Mouse (Mus musculus) c-Kit-positive CD71-positive TER-119-negative erythroid progenitor cells, embryonic 14.5 days (primary cell): ENCODE results near the gene Copa.

ENCODE experiments used
- DNase-seq: peaks from one replicate; pipeline ENCODE4 v3.0.0-alpha.2; 2013; ENCODE audit warnings: low read depth

The Copa gene

DNA sequence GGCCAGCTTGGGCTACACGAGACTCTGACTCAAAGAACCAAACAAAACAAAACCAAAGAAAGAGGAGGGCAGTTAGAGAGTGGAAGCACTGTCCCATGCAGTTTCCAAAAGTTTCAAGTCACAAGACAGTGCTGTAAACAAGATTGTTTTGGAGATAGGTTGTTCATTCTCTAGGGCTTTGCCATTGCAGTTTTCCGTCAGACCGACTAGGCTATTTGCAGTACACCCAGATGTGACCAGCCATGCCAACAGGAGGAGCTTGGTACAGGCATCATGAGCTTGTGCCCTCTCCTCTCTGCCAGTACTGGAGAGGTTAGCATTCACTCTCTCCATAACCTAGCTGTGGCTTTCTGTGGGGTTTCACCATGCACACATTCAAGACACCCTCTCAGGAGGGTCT, 11.2 kb downstream of the Copa start:
- no peak for DNase-seq

DNA sequence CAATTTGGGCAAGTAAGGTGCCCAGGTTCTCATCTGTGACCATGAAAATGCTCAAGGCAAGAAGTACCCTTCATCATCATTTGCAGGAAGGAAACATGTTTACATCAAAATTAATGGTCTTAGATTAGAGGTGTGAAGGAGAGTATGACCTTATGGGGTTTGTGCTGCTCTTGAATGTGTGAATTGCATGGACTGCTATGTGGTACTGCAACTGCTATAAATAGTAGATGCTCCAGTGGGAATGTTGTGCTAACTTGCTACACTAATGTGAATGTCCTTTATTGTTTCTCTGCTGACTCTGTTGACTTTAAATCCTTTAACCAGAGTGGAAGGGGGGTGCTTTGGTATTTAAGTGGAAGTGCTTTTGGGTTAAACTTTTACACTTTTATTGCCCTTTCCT, 12.0 kb downstream of the Copa start:
- no peak for DNase-seq

DNA sequence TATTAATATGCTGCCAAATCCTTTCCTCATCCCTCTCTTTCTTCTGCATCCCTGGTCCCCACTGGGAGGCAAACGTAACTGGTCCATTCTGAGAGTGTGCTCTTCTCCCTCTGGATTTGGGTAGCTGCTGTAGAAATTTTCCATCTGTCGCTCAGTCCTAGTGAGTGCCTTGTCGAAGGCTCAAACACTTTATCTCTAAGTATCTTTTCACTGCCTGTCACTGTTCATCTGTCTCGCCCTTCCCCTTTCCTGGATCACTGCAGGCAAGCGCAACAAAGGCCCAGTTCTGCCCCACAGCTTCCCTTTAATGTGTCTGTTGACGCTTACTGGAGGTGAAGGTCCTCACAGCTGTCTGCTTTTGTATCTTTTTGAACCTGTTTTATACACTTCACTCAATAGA, 12.9 kb downstream of the Copa start:
- DNase-seq: no peak

DNA sequence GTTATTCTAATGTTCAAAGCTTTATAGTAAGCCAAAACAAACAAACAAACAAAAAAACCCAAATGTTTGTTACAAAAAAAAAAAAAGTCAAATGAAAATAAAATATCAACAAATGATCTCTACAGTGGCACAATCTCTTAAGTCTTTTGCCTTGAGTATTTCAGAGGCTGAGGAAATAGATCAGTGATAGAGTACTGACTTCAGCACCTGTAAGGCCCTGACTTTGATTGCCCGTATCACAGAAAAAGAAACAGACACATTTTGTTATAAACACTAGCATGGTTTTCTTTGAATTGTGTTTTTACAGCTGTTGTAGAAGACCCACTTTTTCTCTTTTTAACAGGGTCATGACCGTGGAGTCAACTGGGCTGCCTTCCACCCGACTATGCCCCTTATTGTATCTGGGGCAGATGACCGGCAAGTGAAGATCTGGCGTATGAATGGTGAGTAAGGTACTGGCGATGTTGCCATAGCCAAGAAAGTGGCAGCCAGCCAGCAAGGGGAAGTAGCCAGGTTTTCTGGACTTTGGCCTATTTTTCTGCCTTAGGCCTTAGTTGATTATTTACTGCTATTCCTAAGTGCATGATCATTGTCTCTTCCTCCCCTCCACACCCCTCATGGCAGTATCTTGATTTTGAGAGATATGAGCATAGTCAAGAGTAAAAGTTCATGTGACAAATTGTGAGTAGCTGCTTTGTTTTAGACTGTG, 17.1 kb downstream of the Copa start:
- DNase-seq: no peak

DNA sequence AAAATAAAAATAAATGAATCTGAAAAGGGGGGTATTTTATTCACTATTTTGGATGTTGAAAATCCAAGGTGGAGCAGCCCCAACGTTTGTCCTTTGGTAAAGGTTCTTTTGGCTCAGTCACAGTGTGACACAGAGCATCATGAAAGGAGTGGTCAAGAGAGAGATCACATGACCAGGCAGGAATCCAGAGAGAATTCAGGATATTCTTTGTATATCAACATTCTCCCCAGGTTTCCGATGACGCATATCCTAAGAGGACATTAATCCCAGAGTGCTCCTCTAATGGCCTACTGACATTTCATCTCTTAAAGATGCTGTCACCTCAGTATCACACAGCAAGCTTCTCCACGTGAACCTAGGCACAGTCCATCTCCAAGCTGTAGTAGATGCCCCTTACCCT, 21.3 kb downstream of the Copa start:
- no peak for DNase-seq

DNA sequence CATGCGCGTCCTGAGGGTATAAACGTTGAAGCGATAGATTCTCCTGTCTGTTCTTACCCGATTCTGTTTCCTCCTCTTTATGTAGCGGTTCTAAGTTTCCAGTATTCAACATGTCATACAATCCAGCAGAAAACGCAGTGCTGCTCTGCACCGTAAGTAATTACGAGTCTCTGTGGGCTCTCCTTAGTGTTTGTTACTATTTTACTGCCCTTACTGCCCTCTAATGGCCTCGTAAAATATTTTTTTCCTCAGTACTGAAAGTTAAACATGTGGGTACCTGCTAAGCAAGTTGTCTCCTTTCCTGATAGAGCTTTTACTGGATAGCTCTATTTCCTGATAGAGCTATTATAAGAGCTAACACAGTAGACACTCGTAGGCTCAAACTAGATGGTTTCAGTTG, 22.8 kb downstream of the Copa start:
- DNase-seq: no peak

DNA sequence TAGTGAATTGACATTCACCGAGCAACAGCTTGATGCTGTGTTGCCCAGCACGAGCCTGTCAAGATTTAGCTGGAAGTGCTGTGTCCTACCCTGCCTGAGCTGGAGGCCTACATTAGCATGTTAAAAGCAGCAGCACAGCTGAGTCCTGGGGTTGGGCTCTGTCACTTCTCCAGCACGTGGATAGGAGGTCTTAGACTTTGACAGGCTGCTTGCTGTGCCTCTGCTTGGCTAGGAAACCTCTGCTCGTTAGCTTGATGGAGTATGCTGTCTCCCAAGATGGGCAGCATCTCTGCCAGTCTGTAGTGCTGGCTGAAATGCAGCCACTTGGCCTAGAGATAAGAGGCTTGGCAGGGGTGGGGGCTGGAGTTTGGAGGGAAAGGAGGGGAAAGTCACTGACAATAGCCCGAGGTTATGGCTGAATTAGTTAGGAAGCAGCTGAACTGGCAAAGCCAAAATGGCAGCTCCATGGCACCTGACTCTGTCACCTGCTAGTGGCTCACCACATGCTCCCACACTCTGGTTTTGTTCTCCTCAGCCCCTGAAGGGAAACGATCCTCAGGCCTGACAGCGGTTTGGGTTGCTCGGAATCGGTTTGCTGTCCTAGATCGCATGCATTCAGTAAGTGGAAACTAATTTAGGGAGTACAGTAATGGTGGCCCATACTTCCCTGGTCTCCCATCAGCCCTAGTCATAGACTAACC, 25.6 kb downstream of the Copa start:
- DNase-seq: no peak

DNA sequence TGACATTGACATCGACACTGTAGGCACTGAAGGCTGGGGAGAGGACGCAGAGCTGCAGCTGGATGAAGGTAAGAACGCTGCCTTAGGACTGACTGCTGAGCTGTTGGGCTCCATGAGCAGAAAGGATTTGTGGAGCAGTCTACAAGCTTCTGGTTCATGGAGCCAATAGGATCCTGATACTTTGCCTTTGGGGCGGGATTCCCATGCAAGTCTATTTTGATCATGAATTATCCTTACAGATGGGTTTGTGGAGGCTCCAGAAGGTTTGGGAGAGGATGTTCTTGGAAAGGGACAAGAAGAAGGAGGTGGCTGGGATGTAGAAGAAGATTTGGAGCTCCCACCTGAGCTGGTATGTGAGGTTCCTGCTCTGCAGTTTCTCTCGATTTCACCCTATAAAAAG, 34.6 kb downstream of the Copa start:
- no peak for DNase-seq

DNA sequence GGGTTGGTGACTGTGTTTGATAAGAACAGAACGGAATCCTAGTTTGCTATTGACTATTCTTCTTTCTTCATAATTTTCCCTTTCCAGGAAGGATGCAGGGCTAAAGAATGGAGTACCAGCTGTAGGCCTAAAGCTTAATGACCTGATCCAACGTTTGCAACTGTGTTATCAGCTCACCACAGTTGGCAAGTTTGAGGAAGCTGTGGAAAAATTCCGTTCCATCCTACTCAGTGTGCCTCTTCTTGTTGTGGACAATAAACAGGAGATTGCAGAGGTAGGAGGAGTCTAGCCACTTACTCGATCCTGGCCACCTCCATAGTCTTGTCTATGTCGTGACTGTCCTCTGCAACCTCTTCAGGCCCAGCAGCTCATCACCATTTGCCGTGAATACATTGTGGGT, 36.8 kb downstream of the Copa start:
- DNase-seq: no peak

DNA sequence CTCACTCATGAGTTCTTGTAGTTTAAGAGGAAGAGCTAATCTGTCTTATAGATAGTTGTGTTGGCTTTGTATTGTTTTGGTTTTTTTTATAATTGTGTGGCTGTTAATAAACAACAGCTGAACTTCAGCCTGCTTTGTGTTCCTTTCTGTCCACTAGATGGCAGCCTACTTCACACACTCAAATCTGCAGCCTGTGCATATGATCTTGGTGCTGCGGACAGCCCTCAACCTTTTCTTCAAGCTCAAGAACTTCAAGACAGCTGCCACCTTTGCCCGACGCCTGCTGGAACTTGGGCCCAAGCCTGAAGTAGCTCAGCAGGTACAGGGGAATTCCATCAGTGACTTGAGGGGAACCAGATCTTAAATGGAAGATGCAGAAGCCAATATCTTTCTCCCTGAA, 37.4 kb downstream of the Copa start:
- DNase-seq: no peak

DNA sequence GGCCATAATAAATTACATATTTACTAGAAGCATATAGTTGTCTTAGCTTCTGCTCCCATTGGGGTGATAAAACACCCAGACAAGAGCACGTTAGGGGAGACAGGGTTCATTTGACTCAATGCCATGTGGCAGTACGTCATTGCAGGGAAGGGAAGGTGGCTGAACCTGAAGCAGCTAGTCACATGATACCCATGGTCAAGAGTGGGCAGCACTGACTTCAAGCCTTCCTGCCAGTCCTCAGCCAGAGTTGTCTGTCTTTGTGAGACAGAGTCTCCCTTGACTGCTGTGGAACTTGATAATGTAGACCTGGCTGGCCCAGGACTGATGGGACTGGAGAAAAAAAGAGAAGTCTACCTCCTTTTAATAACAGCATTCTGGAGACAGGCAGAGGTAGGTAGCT, 40.3 kb downstream of the Copa start:
- no peak for DNase-seq

DNA sequence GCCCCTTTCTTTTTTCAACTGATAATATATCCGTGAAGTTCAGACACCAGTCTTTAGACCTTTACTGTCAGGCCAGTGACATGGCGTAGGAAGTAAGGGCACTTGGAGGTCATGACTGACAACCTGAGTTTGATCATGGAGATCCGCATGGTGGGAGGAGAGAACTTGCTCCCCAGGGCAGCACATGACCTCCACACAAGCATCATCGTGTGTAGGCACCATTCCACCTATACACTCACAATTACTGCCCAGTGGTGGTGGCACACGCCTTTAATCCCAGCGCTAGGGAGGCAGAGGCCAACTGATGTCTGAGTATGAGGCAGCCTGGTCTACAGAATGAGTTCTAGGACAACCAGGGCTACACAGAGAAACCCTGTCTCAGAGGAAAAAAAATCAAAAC, 42.2 kb downstream of the Copa start:
- no peak for DNase-seq

DNA sequence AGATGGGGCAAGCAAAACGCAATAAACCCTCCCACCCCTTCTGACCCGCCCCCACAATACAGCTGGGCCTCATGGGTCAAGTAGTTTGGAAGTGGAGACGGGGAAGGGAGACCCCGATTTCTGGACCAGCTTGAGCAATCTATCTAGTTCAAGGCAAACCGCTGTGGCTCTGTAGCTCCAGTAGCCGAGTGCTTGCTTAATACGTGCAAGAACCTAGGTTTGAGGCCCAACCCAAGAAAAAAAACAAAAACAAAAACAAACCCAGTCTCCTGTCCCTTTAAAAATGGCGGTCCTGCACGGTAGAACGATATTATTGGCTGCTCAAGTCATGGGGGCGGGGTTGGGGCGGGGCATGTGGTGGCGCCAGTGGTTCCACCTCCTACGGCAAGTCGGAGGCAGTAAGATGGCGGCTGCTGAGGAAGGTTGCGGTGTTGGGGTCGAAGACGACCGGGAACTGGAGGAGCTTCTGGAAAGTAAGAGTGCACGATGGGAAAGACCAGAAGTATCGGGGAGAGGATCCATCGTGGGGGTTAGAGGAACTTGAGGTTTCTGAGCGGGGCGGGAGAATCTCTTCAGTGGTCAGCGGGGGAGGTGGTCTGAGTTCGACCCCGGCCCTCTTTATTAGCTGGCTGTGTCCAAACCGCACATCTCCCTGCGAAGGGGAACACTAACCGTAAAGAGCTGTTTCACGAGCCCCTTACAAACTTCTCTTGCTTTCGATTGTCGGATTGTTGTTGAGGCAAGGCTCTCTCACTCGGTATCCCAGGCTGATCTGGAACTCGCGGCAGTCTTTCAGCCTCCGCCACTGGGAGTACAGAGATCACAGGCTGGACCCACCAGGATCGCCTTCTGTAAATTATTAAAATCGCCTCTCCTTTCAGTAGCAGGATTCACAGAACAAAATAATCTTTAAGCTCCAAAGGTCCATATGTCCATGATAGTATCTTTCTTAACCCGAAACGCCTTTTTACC, 44.3 kb downstream of the Copa start, which contains the start of gene Pex19:
Pex19 (plus strand) TSS at position 380 of the 972 bp plus-strand sequence.
- DNase-seq: peak; percentile 88

DNA sequence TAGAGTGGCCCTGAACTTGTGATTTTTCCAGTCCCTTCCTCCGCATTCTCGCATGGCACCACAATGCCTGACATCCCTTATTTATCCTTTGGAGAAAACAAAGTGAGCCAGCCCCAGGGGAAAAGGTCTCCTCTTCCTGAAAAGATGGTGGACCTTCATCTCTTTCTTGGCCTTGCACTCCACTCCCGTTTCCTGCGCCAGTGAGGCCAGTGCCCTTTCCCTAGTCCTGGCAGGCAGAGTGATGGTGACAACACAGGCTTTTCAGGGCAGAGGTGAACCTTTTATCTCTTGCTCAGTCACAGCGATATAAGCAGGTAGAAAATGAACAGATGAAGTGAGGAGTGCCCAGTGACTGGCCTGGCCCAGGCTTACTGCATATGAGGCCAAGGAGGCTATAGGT, 45.2 kb downstream of the Copa start:
- DNase-seq: no peak

DNA sequence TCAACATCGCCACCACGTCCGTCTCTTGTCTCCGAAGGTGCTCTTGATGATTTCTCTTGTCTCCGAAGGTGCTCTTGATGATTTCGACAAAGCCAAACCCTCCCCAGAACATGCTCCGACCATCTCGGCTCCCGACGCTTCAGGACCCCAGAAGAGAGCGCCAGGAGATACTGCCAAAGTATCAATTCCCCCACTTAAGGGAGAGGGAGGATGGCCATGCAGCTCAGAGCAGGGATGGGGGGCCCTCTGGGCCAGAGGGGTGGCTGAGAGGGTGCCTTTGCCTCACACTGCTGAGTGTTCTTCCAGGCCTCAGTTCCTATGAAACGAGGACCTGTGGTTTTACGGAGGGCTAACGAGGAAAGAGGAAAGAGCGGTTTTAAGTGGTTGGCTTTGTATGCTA, 46.2 kb downstream of the Copa start:
- no peak for DNase-seq

DNA sequence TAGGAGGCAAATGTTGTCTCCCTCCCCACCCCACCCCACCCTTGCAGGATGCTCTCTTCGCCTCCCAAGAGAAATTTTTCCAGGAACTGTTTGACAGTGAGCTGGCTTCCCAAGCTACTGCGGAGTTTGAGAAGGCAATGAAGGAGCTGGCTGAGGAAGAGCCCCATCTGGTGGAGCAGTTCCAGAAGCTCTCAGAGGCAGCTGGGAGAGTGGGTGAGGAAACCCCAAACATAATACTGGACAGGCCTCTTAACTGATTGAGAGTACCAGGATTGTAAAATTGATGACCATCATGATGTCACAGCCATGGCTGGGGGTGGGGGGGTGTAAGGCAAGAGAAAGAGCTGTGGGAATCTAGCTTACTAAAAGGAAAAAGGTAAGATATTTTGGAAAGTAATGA, 46.8 kb downstream of the Copa start:
- DNase-seq: no peak

DNA sequence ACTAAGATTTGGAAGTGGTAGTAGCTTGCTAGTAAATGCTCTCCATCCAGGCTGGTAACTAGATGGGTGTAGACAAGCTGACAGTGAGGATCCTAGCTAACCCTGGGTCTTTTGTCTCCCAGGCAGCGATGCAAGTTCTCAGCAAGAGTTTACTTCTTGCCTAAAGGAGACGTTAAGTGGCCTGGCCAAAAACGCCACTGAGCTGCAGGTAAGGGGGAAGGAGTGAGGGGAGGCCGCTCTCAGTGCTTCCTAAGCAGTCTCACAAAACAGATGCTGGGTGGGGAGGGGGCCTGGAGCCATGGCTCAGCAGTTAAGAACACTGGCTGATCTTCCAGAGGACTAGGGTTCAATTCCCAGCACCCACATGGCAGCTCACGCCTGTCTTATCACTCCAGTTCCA, 47.5 kb downstream of the Copa start:
- no peak for DNase-seq

DNA sequence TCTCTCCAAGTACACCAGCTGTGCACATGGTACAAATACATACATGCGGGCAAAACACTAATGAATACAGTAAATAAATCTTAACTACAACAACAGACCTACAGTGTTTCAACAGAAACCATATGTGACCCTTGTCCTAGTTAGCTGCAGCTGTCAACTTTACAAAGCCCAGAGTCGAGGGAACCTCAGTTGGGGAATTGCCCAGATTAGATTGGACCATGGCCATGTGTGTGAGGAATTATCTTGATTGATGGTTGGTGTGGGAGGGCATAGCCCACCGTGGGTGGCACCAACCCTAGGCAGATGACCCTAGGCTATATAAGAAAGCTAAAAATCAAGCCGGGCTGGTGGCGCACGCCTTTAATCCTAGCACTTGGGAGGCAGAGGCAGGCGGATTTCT, 50.0 kb downstream of the Copa start:
- no peak for DNase-seq

DNA sequence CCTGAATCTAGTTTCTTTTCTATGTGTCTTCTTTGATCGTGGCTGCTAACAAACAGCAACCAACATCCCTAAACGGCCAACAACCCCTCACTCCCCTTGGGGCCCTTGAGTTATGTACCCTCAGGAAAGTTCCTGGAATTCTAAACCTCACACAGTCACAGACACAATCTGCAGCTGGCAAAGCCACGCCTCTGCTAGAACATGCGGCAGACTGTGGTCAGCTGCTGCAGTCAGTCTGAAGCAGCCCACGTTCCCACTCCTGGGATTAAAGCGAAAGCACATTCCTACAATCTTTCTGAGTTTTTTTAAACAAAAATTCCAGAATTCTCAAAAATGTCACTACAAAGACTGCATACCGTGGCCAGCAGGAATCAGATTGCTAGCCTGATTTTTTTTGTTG, 51.2 kb downstream of the Copa start:
- no peak for DNase-seq

DNA sequence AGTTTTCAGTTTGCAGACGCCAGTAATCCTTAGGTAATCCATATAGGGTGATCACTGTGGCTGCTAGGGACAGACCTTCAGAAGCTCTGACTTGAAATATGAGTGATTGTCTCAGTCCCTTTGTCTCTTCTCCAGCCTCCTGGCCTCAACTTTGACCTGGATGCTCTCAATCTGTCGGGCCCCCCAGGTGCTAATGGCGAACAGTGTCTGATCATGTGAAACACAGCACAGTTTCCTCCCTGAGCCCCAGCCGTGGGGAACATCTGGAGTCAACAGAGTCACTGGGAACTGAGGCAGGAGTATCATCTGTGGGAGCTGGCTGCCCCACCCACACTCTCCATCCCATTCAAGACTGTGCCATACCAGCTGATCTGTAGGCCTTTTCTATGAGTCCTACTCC, 51.7 kb downstream of the Copa start:
- DNase-seq: no peak

DNA sequence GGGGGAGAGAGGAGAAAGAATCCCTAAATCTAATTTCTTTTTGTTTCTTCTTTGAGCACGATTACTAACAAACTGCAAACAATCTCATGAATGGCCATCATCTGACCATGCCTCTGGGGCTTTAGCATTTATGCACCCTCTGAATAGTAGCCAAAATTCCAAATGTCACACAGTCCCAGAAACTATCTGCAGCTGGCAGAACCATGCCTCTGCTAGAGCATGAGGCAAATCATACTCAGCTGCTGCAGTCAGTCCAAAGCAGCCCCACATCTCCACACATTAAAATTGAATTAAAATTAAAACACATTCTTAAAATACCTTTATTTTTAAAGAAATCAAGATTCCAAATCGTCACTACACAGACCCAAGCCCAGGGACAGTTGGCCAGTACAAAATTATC, 57.8 kb downstream of the Copa start:
- no peak for DNase-seq

DNA sequence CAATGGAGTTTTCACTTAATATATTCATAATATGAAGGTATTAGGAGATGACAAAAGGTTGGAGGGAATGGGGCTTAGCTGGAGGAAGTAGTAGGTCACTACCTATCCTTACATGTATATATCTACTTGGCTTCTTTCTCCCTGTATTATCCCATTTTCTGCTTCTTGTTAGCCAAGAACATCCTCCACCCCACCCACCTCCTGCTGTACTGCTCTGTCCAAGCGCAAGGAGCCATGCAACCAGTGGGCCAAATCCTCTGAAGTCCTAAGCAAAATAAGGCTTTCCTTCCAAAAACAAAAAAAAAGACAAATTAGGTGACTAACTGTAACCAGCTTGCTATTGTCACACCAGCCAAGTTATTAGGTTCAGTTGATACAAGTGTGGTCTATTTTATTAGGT, 58.5 kb downstream of the Copa start:
- no peak for DNase-seq

DNA sequence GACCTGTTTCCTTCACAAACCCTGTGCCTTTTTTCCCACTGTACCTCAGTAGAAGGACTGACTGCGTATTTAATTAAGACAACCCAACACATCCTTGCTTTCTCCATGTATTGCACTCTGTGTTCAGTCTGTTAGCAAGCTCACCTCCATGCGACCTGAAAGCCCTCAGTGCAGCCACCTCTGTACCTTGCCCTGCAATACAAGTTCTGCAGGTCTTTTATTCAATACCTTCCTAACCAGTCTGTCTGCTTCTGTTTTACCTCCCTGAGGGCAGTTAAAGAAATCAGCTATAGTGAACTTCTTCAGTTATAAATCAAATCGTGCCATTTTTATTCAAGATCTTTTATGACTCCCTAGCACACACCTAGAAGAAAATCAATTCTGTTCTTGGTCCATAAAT, 59.2 kb downstream of the Copa start:
- DNase-seq: no peak
